Mouse (Mus musculus) megakaryocyte, adult 5-6 weeks (primary cell): Measurements from ENCODE around the gene Tsga10ip. TPM values are rescaled to one million over a fixed set of nuclear protein-coding genes. Genes with fewer than 3 reads are reported as not detected.
A peak's percentile ranks its signal among the peaks of the same experiment; 100 is the strongest.
"Not testable (repeated sequence)": the region's sequence is repeated elsewhere in the genome, so short reads cannot be mapped to it uniquely, and the experiment has no call there.

Experiments used
- ATAC-seq: 2 replicates; pipeline ENCODE4 v1.8.0; 2016; ENCODE audit warnings: mild to moderate bottlenecking, inconsistent platforms; ENCODE audit not compliant: poor library complexity, severe bottlenecking
- total RNA-seq, 2 experiments: library from RNA; stranded (forward) in 1 of 2; stranded (reverse) in 1 of 2; fragments of 153-499, 151-499 nt in 1 of 2; fragments of 221-1000, 200-1000 nt in 1 of 2; gene quantifications; 2 replicates each; pipeline versions ENCODE4 v1.2.3 to v1.2.4; 2015 to 2017

The Tsga10ip gene
- total RNA-seq, 2 experiments from 2014 or later: not detected

GRCm38 (mm10) chr19:5390416-5390815 lies 11.9 kb downstream of the Tsga10ip start:
- no peak for ATAC-seq

- peak; percentile 64 for ATAC-seq
Measured at GRCm38 (mm10) chr19:5389647-5390046, 12.7 kb downstream of the Tsga10ip start.

GRCm38 (mm10) chr19:5388588-5389242 lies 13.6 kb downstream of the Tsga10ip start, which contains the start of gene Sart1:
Gene Sart1, minus strand, starts transcription at chr19:5388703.
- peak; percentile 96 for ATAC-seq

- no peak for ATAC-seq
Measured at GRCm38 (mm10) chr19:5388011-5388441, 14.3 kb downstream of the Tsga10ip start.

GRCm38 (mm10) chr19:5384715-5385114 lies 17.6 kb downstream of the Tsga10ip start:
- no peak for ATAC-seq

GRCm38 (mm10) chr19:5383326-5383725 lies 19.0 kb downstream of the Tsga10ip start:
- no peak for ATAC-seq

- no peak for ATAC-seq
Measured at GRCm38 (mm10) chr19:5377446-5377845, 24.9 kb downstream of the Tsga10ip start.

GRCm38 (mm10) chr19:5374748-5375147 lies 27.6 kb downstream of the Tsga10ip start:
- ATAC-seq: no peak

GRCm38 (mm10) chr19:5374177-5374576 lies 28.1 kb downstream of the Tsga10ip start:
- ATAC-seq: no peak

GRCm38 (mm10) chr19:5372724-5373123 lies 29.6 kb downstream of the Tsga10ip start:
- no peak for ATAC-seq

- no peak for ATAC-seq
Measured at GRCm38 (mm10) chr19:5370932-5371331, 31.4 kb downstream of the Tsga10ip start.

GRCm38 (mm10) chr19:5367455-5367854 lies 34.9 kb downstream of the Tsga10ip start:
- no peak for ATAC-seq

- no peak for ATAC-seq
Measured at GRCm38 (mm10) chr19:5367053-5367359, 35.3 kb downstream of the Tsga10ip start, which contains the start of gene Banf1. Gene Banf1, minus strand, starts transcription at chr19:5367168.

- ATAC-seq: peak; percentile 88
Measured at GRCm38 (mm10) chr19:5366175-5367052, 35.9 kb downstream of the Tsga10ip start, which contains the start of gene Eif1ad. Gene Eif1ad, plus strand, starts transcription at chr19:5366741.

- no peak for ATAC-seq
Measured at GRCm38 (mm10) chr19:5365751-5366150, 36.6 kb downstream of the Tsga10ip start.

GRCm38 (mm10) chr19:5364124-5364523 lies 38.2 kb downstream of the Tsga10ip start:
- ATAC-seq: no peak

GRCm38 (mm10) chr19:5362186-5362585 lies 40.1 kb downstream of the Tsga10ip start:
- no peak for ATAC-seq

- no peak for ATAC-seq
Measured at GRCm38 (mm10) chr19:5356080-5356479, 46.2 kb downstream of the Tsga10ip start.

- no peak for ATAC-seq
Measured at GRCm38 (mm10) chr19:5353609-5354008, 48.7 kb downstream of the Tsga10ip start.

GRCm38 (mm10) chr19:5349502-5349873 lies 52.8 kb downstream of the Tsga10ip start, which contains the start of gene Cst6:
Gene Cst6, minus strand, starts transcription at chr19:5349574.
- not testable (repeated sequence) for ATAC-seq

- peak; percentile 30; the same call in 1 of the 2 replicates for ATAC-seq
Measured at GRCm38 (mm10) chr19:5348526-5349501, 53.5 kb downstream of the Tsga10ip start.
